Mouse (Mus musculus): ENCODE measurements around the gene Plce1. TPM values are rescaled to one million over a fixed set of nuclear protein-coding genes. Genes with fewer than 3 reads are reported as not detected.
"Not testable (repeated sequence)": the region's sequence is repeated elsewhere in the genome, so short reads cannot be mapped to it uniquely, and the experiment has no call there.

Gene Plce1
- polyA plus RNA-seq, 1 experiment from 2014 or later, result 5.6 TPM

- H3K9ac ChIP-seq, result no peak overlapping the region
- no peak overlapping the region for H3K4me2 ChIP-seq
- no peaks in the 10 kb centered on the region for H3K9me3 ChIP-seq (replicated peaks)
- no peaks in the 10 kb centered on the region for H3K27me3 ChIP-seq
- no peaks in the 10 kb centered on the region for H3K36me3 ChIP-seq (ENCODE audit: poor library complexity, severe bottlenecking)
- ATAC-seq, result no peak
- H3K4me1 ChIP-seq, result no peaks in the 10 kb centered on the region
- 78% methylated on average over 1 of the region's 1 CpGs for WGBS
- H3K4me3 ChIP-seq, result no peak overlapping the region
- H3K27ac ChIP-seq, result no peak overlapping the region
These were observed 77.9 kb downstream of the Plce1 start for GRCm38 (mm10) chr19:38558816-38559215.

- not testable (repeated sequence) for H3K4me3 ChIP-seq; H3K4me1 ChIP-seq; H3K4me2 ChIP-seq; H3K36me3 ChIP-seq (ENCODE audit: poor library complexity, severe bottlenecking); H3K9me3 ChIP-seq (replicated peaks); ATAC-seq; H3K27me3 ChIP-seq; H3K27ac ChIP-seq; H3K9ac ChIP-seq
- whole genome bisulfite sequencing, result 77% methylated on average over 1 of the region's 1 CpGs
These were observed 81.0 kb downstream of the Plce1 start for GRCm38 (mm10) chr19:38561887-38562286.

GRCm38 (mm10) chr19:38566156-38566555 lies 85.2 kb downstream of the Plce1 start:
- H3K9ac ChIP-seq, result no peak overlapping the region
- no peak for ATAC-seq
- no peaks in the 10 kb centered on the region for H3K9me3 ChIP-seq (replicated peaks)
- no peak overlapping the region for H3K4me3 ChIP-seq
- H3K27me3 ChIP-seq, result no peaks in the 10 kb centered on the region
- no peaks in the 10 kb centered on the region for H3K36me3 ChIP-seq (ENCODE audit: poor library complexity, severe bottlenecking)
- peaks cover 15% of the 10 kb centered on the region for H3K4me1 ChIP-seq
- no peak overlapping the region for H3K27ac ChIP-seq
- H3K4me2 ChIP-seq, result no peak overlapping the region

- WGBS, result 15% methylated on average over 7 of the region's 7 CpGs
- no peaks in the 10 kb centered on the region for H3K9me3 ChIP-seq (replicated peaks)
- peak overlapping the region; percentile 16; the same call in 1 of the 2 replicates for H3K9ac ChIP-seq
- peak; percentile 72 for ATAC-seq
- H3K4me3 ChIP-seq, result no peak overlapping the region
- peak overlapping the region; percentile 34 for H3K4me2 ChIP-seq
- no peaks in the 10 kb centered on the region for H3K27me3 ChIP-seq
- H3K36me3 ChIP-seq (ENCODE audit: poor library complexity, severe bottlenecking), result no peaks in the 10 kb centered on the region
- H3K4me1 ChIP-seq, result peaks cover 15% of the 10 kb centered on the region
- H3K27ac ChIP-seq, result no peak overlapping the region
These were observed 85.8 kb downstream of the Plce1 start for GRCm38 (mm10) chr19:38566752-38567151.

GRCm38 (mm10) chr19:38567331-38567730 lies 86.4 kb downstream of the Plce1 start:
- Histone ChIP-seq H3K9ac (no peak overlapping the region), H3K4me1 (peaks cover 15% of the 10 kb centered on the region), H3K4me3 (no peak overlapping the region), H3K27me3 (no peaks in the 10 kb centered on the region), H3K27ac (no peak overlapping the region), H3K36me3 (ENCODE audit: poor library complexity, severe bottlenecking) (no peaks in the 10 kb centered on the region), H3K9me3 (replicated peaks) (no peaks in the 10 kb centered on the region), H3K4me2 (no peak overlapping the region)
- 67% methylated on average over 5 of the region's 5 CpGs for WGBS
- ATAC-seq, result no peak

- no peak for ATAC-seq
- H3K4me3 ChIP-seq, result no peak overlapping the region
- no peaks in the 10 kb centered on the region for H3K36me3 ChIP-seq (ENCODE audit: poor library complexity, severe bottlenecking)
- no peaks in the 10 kb centered on the region for H3K9me3 ChIP-seq (replicated peaks)
- H3K27ac ChIP-seq, result no peak overlapping the region
- no peaks in the 10 kb centered on the region for H3K27me3 ChIP-seq
- WGBS, result 53% methylated on average over 8 of the region's 8 CpGs
- no peak overlapping the region for H3K9ac ChIP-seq
- no peaks in the 10 kb centered on the region for H3K4me1 ChIP-seq
- H3K4me2 ChIP-seq, result no peak overlapping the region
These were observed 97.7 kb downstream of the Plce1 start for GRCm38 (mm10) chr19:38578554-38579146.

GRCm38 (mm10) chr19:38582861-38583260 lies 102.0 kb downstream of the Plce1 start:
- Histone ChIP-seq H3K4me2 (no peak overlapping the region), H3K36me3 (ENCODE audit: poor library complexity, severe bottlenecking) (no peaks in the 10 kb centered on the region), H3K27me3 (no peaks in the 10 kb centered on the region), H3K4me1 (peaks cover 11% of the 10 kb centered on the region), H3K4me3 (no peak overlapping the region), H3K9ac (no peak overlapping the region), H3K27ac (no peak overlapping the region), H3K9me3 (replicated peaks) (no peaks in the 10 kb centered on the region)
- 92% methylated on average over 1 of the region's 1 CpGs for WGBS
- no peak for ATAC-seq

- H3K27me3 ChIP-seq, result no peaks in the 10 kb centered on the region
- no peak overlapping the region for H3K27ac ChIP-seq
- WGBS, result 55% methylated on average over 5 of the region's 5 CpGs
- H3K4me2 ChIP-seq, result no peak overlapping the region
- H3K9ac ChIP-seq, result no peak overlapping the region
- H3K4me3 ChIP-seq, result no peak overlapping the region
- peaks cover 12% of the 10 kb centered on the region for H3K4me1 ChIP-seq
- no peaks in the 10 kb centered on the region for H3K36me3 ChIP-seq (ENCODE audit: poor library complexity, severe bottlenecking)
- no peaks in the 10 kb centered on the region for H3K9me3 ChIP-seq (replicated peaks)
- ATAC-seq, result peak; percentile 59; the same call in 1 of the 2 replicates
These were observed 106.7 kb downstream of the Plce1 start for GRCm38 (mm10) chr19:38587559-38587958.

- peaks cover 12% of the 10 kb centered on the region for H3K4me1 ChIP-seq
These were observed 108.6 kb downstream of the Plce1 start for GRCm38 (mm10) chr19:38589466-38589865.

GRCm38 (mm10) chr19:38589941-38590340 lies 109.0 kb downstream of the Plce1 start:
- Histone ChIP-seq H3K4me3 (no peak overlapping the region), H3K4me1 (peaks cover 12% of the 10 kb centered on the region), H3K36me3 (ENCODE audit: poor library complexity, severe bottlenecking) (no peaks in the 10 kb centered on the region), H3K4me2 (no peak overlapping the region), H3K27me3 (no peaks in the 10 kb centered on the region), H3K9ac (no peak overlapping the region), H3K9me3 (replicated peaks) (no peaks in the 10 kb centered on the region), H3K27ac (no peak overlapping the region)
- no peak for ATAC-seq
- 80% methylated on average over 8 of the region's 8 CpGs for WGBS

More at GRCm38 (mm10) chr19:38589466-38589865, 108.6 kb downstream of the Plce1 start:
- H3K4me3 ChIP-seq, result no peak overlapping the region
- no peak overlapping the region for H3K9ac ChIP-seq
- no peaks in the 10 kb centered on the region for H3K9me3 ChIP-seq (replicated peaks)
- no peak for ATAC-seq
- WGBS, result 85% methylated on average over 5 of the region's 5 CpGs
- no peaks in the 10 kb centered on the region for H3K36me3 ChIP-seq (ENCODE audit: poor library complexity, severe bottlenecking)
- no peaks in the 10 kb centered on the region for H3K27me3 ChIP-seq
- H3K27ac ChIP-seq, result no peak overlapping the region
- H3K4me2 ChIP-seq, result no peak overlapping the region

- H3K9me3 ChIP-seq (replicated peaks), result no peaks in the 10 kb centered on the region
- H3K27me3 ChIP-seq, result no peaks in the 10 kb centered on the region
- 83% methylated on average over 7 of the region's 7 CpGs for WGBS
- H3K36me3 ChIP-seq (ENCODE audit: poor library complexity, severe bottlenecking), result no peaks in the 10 kb centered on the region
- H3K27ac ChIP-seq, result no peak overlapping the region
- H3K4me2 ChIP-seq, result no peak overlapping the region
- ATAC-seq, result no peak
- no peak overlapping the region for H3K9ac ChIP-seq
- H3K4me1 ChIP-seq, result peaks cover 3% of the 10 kb centered on the region
- H3K4me3 ChIP-seq, result no peak overlapping the region
These were observed 111.8 kb downstream of the Plce1 start for GRCm38 (mm10) chr19:38592566-38593224.

GRCm38 (mm10) chr19:38593225-38593897 lies 112.5 kb downstream of the Plce1 start:
- Histone ChIP-seq H3K4me1 (no peaks in the 10 kb centered on the region), H3K4me3 (no peak overlapping the region), H3K27ac (no peak overlapping the region), H3K9ac (no peak overlapping the region), H3K4me2 (no peak overlapping the region), H3K36me3 (ENCODE audit: poor library complexity, severe bottlenecking) (no peaks in the 10 kb centered on the region), H3K9me3 (replicated peaks) (no peaks in the 10 kb centered on the region), H3K27me3 (no peaks in the 10 kb centered on the region)
- ATAC-seq, result no peak
- WGBS, result 94% methylated on average over 12 of the region's 12 CpGs
